Mouse (Mus musculus) E14TG2a.4 (cell line): ENCODE measurements around the gene Kif5c.
A peak's percentile ranks its signal among the peaks of the same experiment; 100 is the strongest.

Experiments used
- H3K27me3 ChIP-seq: 2 replicates; pipeline ENCODE4 v1.6.1; 2014; ENCODE audit warnings: low read length, control low read depth; ENCODE audit not compliant: insufficient read depth
- H3K36me3 ChIP-seq: 2 replicates; pipeline ENCODE4 v1.6.1; 2014; ENCODE audit warnings: low read length, control low read depth; ENCODE audit not compliant: insufficient read depth
- H3K4me1 ChIP-seq: replicated peaks from 2 replicates; pipeline ENCODE4 v1.6.1; 2014; ENCODE audit warnings: low read depth, low read length, control low read depth
- H3K4me3 ChIP-seq: replicated peaks from 2 replicates; pipeline ENCODE4 v1.5.1; 2014; ENCODE audit warnings: mild to moderate bottlenecking, low read length
- H3K9me3 ChIP-seq: 2 replicates; pipeline ENCODE4 v1.6.1; 2014; ENCODE audit warnings: low read length, control low read depth
- CTCF ChIP-seq: conservative IDR thresholded peaks from 2 replicates; pipeline ENCODE4 v1.5.1; 2014; ENCODE audit warnings: low read length
- NANOG ChIP-seq: IDR thresholded peaks from 2 replicates; pipeline ENCODE4 v1.6.1; 2014; ENCODE audit warnings: borderline replicate concordance, low read length, mixed read lengths
- POU5F1 ChIP-seq: IDR thresholded peaks from 2 replicates; pipeline ENCODE4 v1.6.1; 2014; ENCODE audit warnings: low read length, borderline replicate concordance

Kif5c gene

DNA sequence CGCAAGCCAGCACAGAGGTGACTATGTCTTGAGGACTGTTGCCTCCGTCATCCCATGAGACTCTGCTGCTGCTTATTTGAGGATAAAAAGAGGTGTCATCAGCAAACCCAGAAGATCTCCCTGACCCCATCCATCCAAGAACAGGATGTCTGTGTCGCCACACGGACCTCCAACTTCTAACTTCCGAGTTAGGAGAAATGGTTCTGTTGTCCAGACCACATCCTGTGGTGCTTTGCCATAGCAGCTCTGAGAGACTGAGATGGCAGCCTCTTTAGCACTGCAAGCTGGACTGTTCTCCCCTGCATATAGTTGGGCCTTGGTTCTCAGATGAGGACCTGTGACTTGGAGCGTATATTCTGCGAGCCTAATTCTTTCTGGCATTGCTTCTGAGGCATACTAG, 97.4 kb downstream of the Kif5c start:
- H3K4me3 ChIP-seq, result no peak overlapping the region
- peaks cover 21% of the 10 kb centered on the region for H3K4me1 ChIP-seq
- H3K9me3 ChIP-seq, result no peaks in the 10 kb centered on the region
- no peak for TF ChIP-seq NANOG
- no peak for TF ChIP-seq POU5F1
- no peak for TF ChIP-seq CTCF
- H3K27me3 ChIP-seq, result no peaks in the 10 kb centered on the region
- peaks cover 13% of the 10 kb centered on the region; the same call in 1 of the 2 replicates for H3K36me3 ChIP-seq

DNA sequence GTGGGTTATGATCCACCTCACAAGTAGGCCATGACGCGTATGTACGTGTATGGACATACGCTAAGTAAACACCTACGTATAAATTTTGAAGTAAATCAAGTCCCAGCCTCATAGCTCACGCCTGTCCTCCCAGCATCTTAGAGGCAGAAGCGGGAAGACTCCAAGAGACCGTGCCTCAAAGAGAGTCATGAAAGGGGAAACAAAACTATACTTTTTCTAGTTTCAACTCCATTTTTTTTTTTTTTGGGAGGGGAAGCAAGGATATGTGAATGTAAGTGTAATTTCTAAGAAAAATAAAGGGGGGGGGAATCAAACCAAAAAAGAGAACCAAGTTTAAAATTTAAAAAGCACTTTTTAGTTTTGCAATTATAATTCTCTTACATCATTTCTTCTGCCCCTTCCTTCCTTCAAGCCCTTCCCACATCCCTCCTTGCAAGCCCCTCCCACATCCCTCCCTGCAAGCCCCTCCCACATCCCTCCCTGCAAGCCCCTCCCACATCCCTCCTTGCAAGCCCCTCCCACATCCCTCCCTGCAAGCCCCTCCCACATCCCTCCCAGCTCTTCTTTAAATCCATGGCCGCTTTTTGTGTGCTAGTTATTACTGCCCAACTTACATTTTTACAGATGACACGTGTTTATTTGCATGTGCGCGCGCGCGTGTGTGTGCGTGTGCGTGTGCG, 98.5 kb downstream of the Kif5c start:
- Histone ChIP-seq H3K4me3 (peak overlapping the region; percentile 32; the same call in 1 of the 2 replicates), H3K4me1 (peaks cover 25% of the 10 kb centered on the region), H3K27me3 (no peaks in the 10 kb centered on the region), H3K36me3 (peaks cover 3% of the 10 kb centered on the region; the same call in 1 of the 2 replicates), H3K9me3 (no peaks in the 10 kb centered on the region)
- TF ChIP-seq CTCF (no peak), POU5F1 (no peak), NANOG (no peak)

DNA sequence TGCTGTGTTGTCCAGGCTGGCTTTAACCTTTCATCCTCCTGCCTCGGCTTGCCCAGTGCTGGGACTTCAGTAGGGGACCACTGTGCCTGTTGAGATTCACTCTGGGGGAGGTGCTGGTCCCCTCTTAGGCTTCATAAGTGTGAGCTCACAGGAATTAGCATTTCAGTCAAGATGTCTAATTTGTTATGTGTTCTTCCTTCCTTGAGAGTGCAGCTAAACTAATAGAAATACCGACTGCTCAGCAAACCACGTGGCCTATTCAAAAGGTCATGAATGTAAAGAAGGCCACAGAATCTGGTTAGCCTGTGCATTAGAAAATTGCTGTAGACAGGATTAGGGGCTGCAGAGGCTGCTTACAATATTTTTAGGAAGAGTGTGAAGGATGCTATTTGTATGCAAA, 99.4 kb downstream of the Kif5c start:
- TF ChIP-seq POU5F1 (no peak), NANOG (no peak)
- Histone ChIP-seq H3K27me3 (no peaks in the 10 kb centered on the region), H3K9me3 (no peaks in the 10 kb centered on the region), H3K36me3 (peaks cover 8% of the 10 kb centered on the region; the same call in 1 of the 2 replicates), H3K4me3 (no peak overlapping the region), H3K4me1 (peaks cover 28% of the 10 kb centered on the region)

DNA sequence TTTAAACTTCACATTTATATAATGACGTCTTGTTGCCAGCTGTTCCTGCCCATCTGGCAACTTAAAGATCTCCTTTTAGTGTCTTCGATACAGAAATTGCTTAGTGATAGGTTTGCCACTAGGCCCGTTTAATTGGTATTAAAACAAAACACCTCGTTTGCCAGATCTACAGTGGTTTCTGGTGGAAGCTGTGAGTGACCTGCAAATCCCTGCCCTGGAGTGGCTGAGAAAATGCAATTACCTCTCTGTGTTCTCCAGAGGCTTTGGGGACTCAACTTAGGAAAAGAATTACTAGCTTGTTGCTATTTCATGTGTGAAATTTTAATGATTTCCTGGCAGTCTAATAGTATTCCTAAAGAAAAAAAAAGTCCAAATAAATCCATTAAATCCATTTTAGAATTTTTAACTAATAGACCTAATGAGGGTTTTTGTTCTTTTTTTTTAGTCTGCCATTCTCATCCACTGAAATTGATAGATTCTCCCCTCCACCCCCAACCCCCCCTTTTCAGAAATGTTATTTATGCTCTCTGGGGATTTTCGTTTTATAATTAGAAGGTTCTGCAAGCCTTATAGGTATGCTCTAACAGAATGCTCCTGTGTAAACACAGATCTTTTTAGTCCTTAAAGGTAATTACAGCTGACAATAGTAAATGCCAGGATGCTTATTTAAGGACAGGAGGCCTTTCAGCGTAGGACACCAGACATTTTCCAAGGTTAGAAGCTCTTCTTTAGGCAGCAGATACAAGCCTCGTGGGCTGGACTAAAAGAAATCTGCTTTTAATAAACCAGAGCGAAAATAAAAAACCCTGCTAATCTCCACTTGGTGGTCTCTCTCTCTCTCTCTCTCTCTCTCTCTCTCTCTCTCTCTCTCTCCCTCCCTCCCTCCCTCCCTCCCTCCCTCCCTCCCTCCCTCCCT, 100.1 kb downstream of the Kif5c start:
- H3K4me3 ChIP-seq, result no peak overlapping the region
- no peaks in the 10 kb centered on the region for H3K9me3 ChIP-seq
- TF ChIP-seq NANOG, result no peak
- TF ChIP-seq POU5F1, result no peak
- no peak for TF ChIP-seq CTCF
- peaks cover 12% of the 10 kb centered on the region; the same call in 1 of the 2 replicates for H3K36me3 ChIP-seq
- H3K4me1 ChIP-seq, result peaks cover 28% of the 10 kb centered on the region
- H3K27me3 ChIP-seq, result no peaks in the 10 kb centered on the region

DNA sequence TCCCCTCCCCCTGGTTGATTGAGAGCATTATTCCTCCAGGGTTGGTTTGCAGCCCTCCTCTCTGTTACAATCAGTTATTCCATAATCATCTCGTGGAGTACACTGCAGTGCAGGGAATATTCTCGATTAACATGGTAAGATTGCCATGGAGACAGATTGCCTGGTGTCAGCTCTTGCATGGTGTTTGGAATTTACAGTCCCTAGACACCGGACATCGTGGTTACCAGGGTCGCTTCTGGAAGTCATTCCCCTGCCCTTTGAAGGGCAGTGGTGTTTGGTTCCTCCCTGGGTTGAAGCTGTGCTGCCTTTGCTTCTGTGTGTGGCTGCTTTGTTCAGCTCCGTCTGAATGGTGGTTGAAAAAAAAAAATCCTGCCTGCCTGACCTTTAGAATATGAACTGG, 100.8 kb downstream of the Kif5c start:
- H3K36me3 ChIP-seq, result peaks cover 17% of the 10 kb centered on the region; the same call in 1 of the 2 replicates
- TF ChIP-seq POU5F1 (no peak), CTCF (no peak), NANOG (no peak)
- no peak overlapping the region for H3K4me3 ChIP-seq
- H3K9me3 ChIP-seq, result no peaks in the 10 kb centered on the region
- peaks cover 28% of the 10 kb centered on the region for H3K4me1 ChIP-seq
- no peaks in the 10 kb centered on the region for H3K27me3 ChIP-seq

DNA sequence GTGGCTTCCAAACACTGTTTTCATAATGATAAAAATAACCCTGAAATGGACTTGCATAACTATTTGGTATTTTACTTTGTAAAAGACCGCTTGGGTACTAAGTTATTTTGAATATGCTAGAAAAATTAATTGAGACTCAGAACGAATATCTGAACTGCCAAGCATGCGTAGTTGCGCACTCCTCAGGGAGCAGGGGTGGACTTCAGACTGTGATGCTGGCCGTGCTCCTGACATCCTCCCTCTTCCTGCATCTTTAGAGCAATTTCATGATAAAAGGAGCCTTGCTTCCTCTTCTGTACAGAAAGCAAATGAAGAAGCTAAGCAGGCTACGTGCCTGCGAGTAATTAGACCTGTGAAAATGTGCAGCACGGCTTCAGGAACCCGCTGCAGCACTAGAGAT, 101.2 kb downstream of the Kif5c start:
- Histone ChIP-seq H3K9me3 (no peaks in the 10 kb centered on the region), H3K36me3 (peaks cover 22% of the 10 kb centered on the region; the same call in 1 of the 2 replicates), H3K4me3 (no peak overlapping the region)

DNA sequence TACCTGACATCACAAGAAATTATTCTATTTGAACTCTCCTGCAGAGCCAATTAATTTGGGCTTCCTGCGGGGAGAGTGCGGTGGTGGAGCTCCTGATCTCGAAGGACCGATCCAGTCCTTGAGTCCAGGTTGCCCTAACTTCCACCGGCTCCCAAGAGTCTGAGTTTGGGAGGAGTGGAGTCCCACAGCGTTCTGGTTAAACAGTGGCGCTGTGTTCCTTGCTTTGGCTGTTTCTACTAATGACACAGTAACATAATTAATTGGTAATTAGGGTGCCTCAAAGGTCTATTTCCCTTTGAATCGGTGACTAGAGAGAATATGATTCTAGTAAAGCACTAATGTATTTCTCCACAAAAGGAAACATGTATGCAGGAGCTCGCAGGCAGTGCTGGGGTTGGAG, 103.2 kb downstream of the Kif5c start:
- TF ChIP-seq NANOG, result no peak
- TF ChIP-seq POU5F1, result no peak
- no peak for TF ChIP-seq CTCF
- no peaks in the 10 kb centered on the region for H3K27me3 ChIP-seq
- peaks cover 22% of the 10 kb centered on the region; the same call in 1 of the 2 replicates for H3K36me3 ChIP-seq
- H3K9me3 ChIP-seq, result no peaks in the 10 kb centered on the region
- peaks cover 26% of the 10 kb centered on the region for H3K4me1 ChIP-seq
- no peak overlapping the region; the same call in 1 of the 2 replicates for H3K4me3 ChIP-seq

More for the DNA sequence above, 101.2 kb downstream of the Kif5c start:
- TF ChIP-seq NANOG (no peak), CTCF (no peak), POU5F1 (no peak)
- Histone ChIP-seq H3K4me1 (peaks cover 28% of the 10 kb centered on the region), H3K27me3 (no peaks in the 10 kb centered on the region)

DNA sequence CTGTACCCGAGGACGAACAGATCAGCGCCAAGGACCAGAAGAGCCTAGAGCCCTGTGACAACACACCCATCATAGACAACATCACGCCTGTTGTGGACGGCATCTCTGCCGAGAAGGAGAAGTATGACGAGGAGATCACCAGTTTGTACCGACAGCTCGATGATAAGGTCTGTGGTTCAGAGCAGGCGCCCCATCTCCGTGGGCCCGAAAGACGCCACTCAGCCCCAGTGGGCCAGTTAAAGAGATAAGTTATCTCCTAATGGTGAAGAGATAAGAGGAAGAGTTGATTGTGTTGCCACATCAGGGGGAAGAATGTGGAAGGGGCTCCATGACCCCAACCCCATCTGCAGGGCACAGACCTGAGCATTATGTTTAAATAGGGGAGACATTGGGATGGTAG, 103.9 kb downstream of the Kif5c start:
- TF ChIP-seq CTCF (no peak), NANOG (no peak), POU5F1 (no peak)
- no peaks in the 10 kb centered on the region for H3K9me3 ChIP-seq
- no peak overlapping the region; the same call in 1 of the 2 replicates for H3K4me3 ChIP-seq
- peaks cover 22% of the 10 kb centered on the region; the same call in 1 of the 2 replicates for H3K36me3 ChIP-seq
- peaks cover 26% of the 10 kb centered on the region for H3K4me1 ChIP-seq
- no peaks in the 10 kb centered on the region for H3K27me3 ChIP-seq
